Mouse (Mus musculus): ENCODE measurements at regions not wholly inside any gene's neighbourhood (a gene's known extent, or its start where the extent isn't known, plus 50 kb on each side); places are given as distances from the start of the nearest gene placed in this dataset.
"Not testable (repeated sequence)": the region's sequence is repeated elsewhere in the genome, so short reads cannot be mapped to it uniquely, and the experiment has no call there.

- 86% methylated on average over 10 of the region's 10 CpGs for WGBS
- ATAC-seq, result no peak
- no peaks in the 10 kb centered on the region for H3K36me3 ChIP-seq (ENCODE audit: control insufficient read depth, insufficient read depth, low read length)
- no peak overlapping the region for H3K27ac ChIP-seq (ENCODE audit: low read length)
- H3K4me3 ChIP-seq (ENCODE audit: low read length), result no peak overlapping the region
- no peaks in the 10 kb centered on the region for H3K9me3 ChIP-seq (ENCODE audit: control insufficient read depth, low read length)
- H3K27me3 ChIP-seq (replicated peaks; ENCODE audit: control insufficient read depth, insufficient read depth, low read length), result no peaks in the 10 kb centered on the region
- no peak overlapping the region for H3K4me2 ChIP-seq (ENCODE audit: low read depth, low read length)
- H3K4me1 ChIP-seq (ENCODE audit: control insufficient read depth, insufficient read depth, low read length), result no peaks in the 10 kb centered on the region
- H3K9ac ChIP-seq (ENCODE audit: low read depth, low read length), result no peak overlapping the region
Measured at GRCm38 (mm10) chr10:70846281-70847168, 190.8 kb upstream of the Phyhipl start.

DNA sequence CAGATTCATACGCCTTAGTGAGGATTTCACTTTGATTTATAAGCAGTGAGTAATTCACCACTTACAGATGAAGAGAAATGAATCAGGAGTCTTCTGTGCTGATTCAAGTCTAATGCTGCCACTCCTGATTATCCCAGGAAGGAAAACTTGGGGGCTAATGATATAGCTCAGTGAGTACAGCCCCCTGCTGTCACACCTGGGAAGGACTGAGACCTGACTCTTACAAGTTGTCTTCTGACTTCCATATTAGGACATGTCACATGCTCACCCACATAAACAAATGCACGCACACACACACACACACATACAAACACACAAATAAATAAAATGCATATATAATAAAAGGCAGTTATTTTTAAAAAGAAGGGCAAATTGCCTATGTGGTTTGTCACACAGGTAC, 188.1 kb upstream of the Phyhipl start:
- Histone ChIP-seq H3K9me3 (ENCODE audit: control insufficient read depth, low read length) (no peaks in the 10 kb centered on the region), H3K9ac (ENCODE audit: low read depth, low read length) (no peak overlapping the region), H3K4me3 (ENCODE audit: low read length) (no peak overlapping the region), H3K4me1 (ENCODE audit: control insufficient read depth, insufficient read depth, low read length) (no peaks in the 10 kb centered on the region), H3K4me2 (ENCODE audit: low read depth, low read length) (no peak overlapping the region), H3K27ac (ENCODE audit: low read length) (no peak overlapping the region), H3K27me3 (replicated peaks; ENCODE audit: control insufficient read depth, insufficient read depth, low read length) (no peaks in the 10 kb centered on the region), H3K36me3 (ENCODE audit: control insufficient read depth, insufficient read depth, low read length) (no peaks in the 10 kb centered on the region)
- WGBS, result 79% methylated on average over 2 of the region's 2 CpGs
- no peak for ATAC-seq

DNA sequence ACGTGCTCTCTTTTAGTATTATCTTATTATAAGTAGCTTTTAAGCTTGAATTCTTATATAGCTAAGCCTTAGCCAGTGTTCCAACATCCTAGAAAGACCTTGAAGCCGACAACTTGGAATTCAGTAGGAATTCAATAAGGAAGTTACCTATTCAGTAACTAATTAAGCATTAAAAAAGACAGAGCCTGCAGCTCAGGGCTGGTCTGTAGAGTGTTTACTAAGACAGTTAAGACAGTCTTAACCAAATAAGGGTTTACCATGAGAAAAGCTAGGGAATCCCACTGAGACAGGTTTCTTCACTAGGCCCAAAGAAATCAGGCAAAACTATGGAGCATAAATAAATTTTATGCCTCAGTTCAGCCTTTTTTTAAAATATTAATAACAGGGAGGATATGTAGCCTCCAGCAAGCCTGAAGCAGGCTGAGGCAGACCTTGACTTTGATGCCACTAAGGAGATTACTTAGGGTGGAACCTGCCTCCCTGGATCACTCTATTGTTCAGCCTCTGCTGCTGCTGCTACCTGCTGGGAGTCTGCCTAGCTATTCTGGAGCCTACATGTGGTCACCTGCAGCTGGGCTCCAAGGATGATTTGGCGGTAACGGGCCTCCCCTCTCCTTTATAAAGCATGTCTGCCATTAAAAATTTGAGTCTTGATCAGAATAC, 186.5 kb upstream of the Phyhipl start:
- Histone ChIP-seq H3K4me3 (ENCODE audit: low read length) (no peak overlapping the region), H3K27ac (ENCODE audit: low read length) (no peak overlapping the region), H3K9ac (ENCODE audit: low read depth, low read length) (no peak overlapping the region), H3K4me2 (ENCODE audit: low read depth, low read length) (no peak overlapping the region), H3K4me1 (ENCODE audit: control insufficient read depth, insufficient read depth, low read length) (no peaks in the 10 kb centered on the region), H3K9me3 (ENCODE audit: control insufficient read depth, low read length) (no peaks in the 10 kb centered on the region), H3K36me3 (ENCODE audit: control insufficient read depth, insufficient read depth, low read length) (no peaks in the 10 kb centered on the region), H3K27me3 (replicated peaks; ENCODE audit: control insufficient read depth, insufficient read depth, low read length) (no peaks in the 10 kb centered on the region)
- ATAC-seq, result no peak
- 85% methylated on average over 4 of the region's 4 CpGs for WGBS

DNA sequence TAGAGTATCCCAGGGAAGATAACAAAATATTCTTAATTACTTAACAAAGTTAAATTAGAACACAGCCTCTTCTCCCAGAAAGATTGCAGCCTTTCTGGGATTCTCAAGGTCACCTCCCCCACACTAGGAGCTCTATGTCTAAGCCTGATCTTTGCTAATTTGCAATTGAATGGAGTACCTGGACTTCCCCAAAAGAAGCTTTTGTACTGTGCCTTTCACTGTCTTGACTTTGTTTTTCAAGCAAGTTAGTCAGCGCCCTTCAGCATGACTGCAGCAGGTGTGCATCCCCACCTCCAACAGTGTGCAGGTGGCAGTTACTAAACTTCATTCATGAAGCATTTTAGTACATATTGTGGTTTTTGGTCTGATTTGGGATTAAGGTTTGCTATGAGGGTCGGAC, 185.4 kb upstream of the Phyhipl start:
- not testable (repeated sequence) for ATAC-seq; H3K4me1 ChIP-seq (ENCODE audit: control insufficient read depth, insufficient read depth, low read length)
- 96% methylated on average over 2 of the region's 2 CpGs for WGBS

GRCm38 (mm10) chr10:70838147-70838546, 182.4 kb upstream of the Phyhipl start:
- no peak overlapping the region for H3K27ac ChIP-seq (ENCODE audit: low read length)
- no peak for ATAC-seq
- no peaks in the 10 kb centered on the region for H3K36me3 ChIP-seq (ENCODE audit: control insufficient read depth, insufficient read depth, low read length)
- H3K27me3 ChIP-seq (replicated peaks; ENCODE audit: control insufficient read depth, insufficient read depth, low read length), result no peaks in the 10 kb centered on the region
- H3K4me3 ChIP-seq (ENCODE audit: low read length), result no peak overlapping the region
- H3K4me1 ChIP-seq (ENCODE audit: control insufficient read depth, insufficient read depth, low read length), result no peaks in the 10 kb centered on the region
- no peaks in the 10 kb centered on the region for H3K9me3 ChIP-seq (ENCODE audit: control insufficient read depth, low read length)
- no peak overlapping the region for H3K9ac ChIP-seq (ENCODE audit: low read depth, low read length)
- WGBS, result 86% methylated on average over 4 of the region's 4 CpGs
- H3K4me2 ChIP-seq (ENCODE audit: low read depth, low read length), result no peak overlapping the region

More for the DNA sequence above, 185.4 kb upstream of the Phyhipl start:
- H3K9ac ChIP-seq (ENCODE audit: low read depth, low read length); H3K9me3 ChIP-seq (ENCODE audit: control insufficient read depth, low read length); H3K4me2 ChIP-seq (ENCODE audit: low read depth, low read length); H3K36me3 ChIP-seq (ENCODE audit: control insufficient read depth, insufficient read depth, low read length); H3K27me3 ChIP-seq (replicated peaks; ENCODE audit: control insufficient read depth, insufficient read depth, low read length); H3K27ac ChIP-seq (ENCODE audit: low read length); H3K4me3 ChIP-seq (ENCODE audit: low read length): not testable (repeated sequence)

DNA sequence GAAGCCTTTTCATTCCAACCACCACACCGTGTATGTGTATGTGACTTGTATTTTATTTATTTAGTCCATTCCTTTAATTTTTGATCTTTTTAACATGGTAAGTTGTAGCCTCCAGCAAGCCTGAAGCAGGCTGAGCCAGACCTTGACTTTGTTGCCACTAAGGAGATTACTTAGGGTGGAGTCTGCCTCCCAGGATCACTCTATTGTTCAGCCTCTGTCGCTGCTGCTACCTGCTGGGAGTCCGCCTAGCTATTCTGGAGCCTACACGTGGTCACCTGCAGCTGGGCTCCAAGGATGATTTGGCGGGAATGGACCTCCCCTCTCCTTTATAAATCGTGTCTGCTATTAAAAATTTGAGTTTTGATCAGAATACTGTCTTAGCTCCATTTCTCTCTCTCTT, 181.6 kb upstream of the Phyhipl start:
- ATAC-seq, result no peak
- H3K27ac ChIP-seq (ENCODE audit: low read length), result no peak overlapping the region
- 86% methylated on average over 6 of the region's 6 CpGs for WGBS

DNA sequence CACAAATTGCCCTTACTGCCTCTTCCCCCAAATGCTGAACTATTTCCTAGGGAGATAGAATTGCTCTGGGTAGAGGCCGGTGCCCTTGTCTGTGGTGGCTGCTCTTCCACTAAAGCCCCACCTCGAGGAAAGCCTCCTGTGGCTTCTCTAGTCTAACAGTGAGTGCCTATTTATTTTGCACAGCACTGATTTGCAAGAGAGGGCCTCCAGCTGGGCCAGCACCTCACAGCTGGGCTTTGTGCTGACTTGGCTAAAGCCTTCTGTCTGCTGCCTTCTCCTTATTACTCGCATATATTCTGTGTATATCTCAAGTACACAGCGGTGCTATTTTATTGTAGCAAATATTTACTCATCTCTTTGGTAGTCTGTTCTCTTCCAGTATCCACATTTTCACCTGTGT, 176.9 kb upstream of the Phyhipl start:
- Histone ChIP-seq H3K4me1 (ENCODE audit: control insufficient read depth, insufficient read depth, low read length) (no peaks in the 10 kb centered on the region), H3K4me3 (ENCODE audit: low read length) (no peak overlapping the region), H3K4me2 (ENCODE audit: low read depth, low read length) (no peak overlapping the region), H3K9me3 (ENCODE audit: control insufficient read depth, low read length) (no peaks in the 10 kb centered on the region), H3K36me3 (ENCODE audit: control insufficient read depth, insufficient read depth, low read length) (no peaks in the 10 kb centered on the region), H3K27ac (ENCODE audit: low read length) (no peak overlapping the region), H3K27me3 (replicated peaks; ENCODE audit: control insufficient read depth, insufficient read depth, low read length) (no peaks in the 10 kb centered on the region), H3K9ac (ENCODE audit: low read depth, low read length) (no peak overlapping the region)
- ATAC-seq, result no peak
- WGBS, result 33% methylated on average over 4 of the region's 4 CpGs

More for the DNA sequence above, 181.6 kb upstream of the Phyhipl start:
- H3K9ac ChIP-seq (ENCODE audit: low read depth, low read length), result no peak overlapping the region
- no peaks in the 10 kb centered on the region for H3K9me3 ChIP-seq (ENCODE audit: control insufficient read depth, low read length)
- H3K4me2 ChIP-seq (ENCODE audit: low read depth, low read length), result no peak overlapping the region
- no peaks in the 10 kb centered on the region for H3K4me1 ChIP-seq (ENCODE audit: control insufficient read depth, insufficient read depth, low read length)
- no peaks in the 10 kb centered on the region for H3K36me3 ChIP-seq (ENCODE audit: control insufficient read depth, insufficient read depth, low read length)
- no peaks in the 10 kb centered on the region for H3K27me3 ChIP-seq (replicated peaks; ENCODE audit: control insufficient read depth, insufficient read depth, low read length)
- H3K4me3 ChIP-seq (ENCODE audit: low read length), result no peak overlapping the region

DNA sequence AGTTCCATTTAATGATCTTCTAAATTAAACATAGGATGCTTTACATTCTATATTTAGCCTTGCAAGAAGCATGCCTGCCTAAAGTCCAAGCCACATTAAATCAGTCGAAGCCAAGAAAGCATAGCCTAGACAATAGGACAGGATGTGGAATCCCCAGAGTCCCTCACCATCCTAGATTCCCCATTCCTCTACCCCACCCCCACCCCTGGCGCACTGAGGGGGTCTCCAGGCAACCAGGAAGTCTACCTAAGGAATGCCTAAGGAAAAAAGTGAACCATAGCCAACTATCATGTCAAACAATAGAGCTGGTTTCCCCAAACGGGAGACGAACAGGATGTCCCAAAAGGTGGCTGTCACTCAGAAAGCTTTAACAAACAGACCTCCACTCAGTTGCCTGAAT, 172.5 kb upstream of the Phyhipl start:
- no peaks in the 10 kb centered on the region for H3K9me3 ChIP-seq (ENCODE audit: control insufficient read depth, low read length)
- H3K4me3 ChIP-seq (ENCODE audit: low read length), result no peak overlapping the region
- ATAC-seq, result no peak
- H3K9ac ChIP-seq (ENCODE audit: low read depth, low read length), result no peak overlapping the region
- no peaks in the 10 kb centered on the region for H3K36me3 ChIP-seq (ENCODE audit: control insufficient read depth, insufficient read depth, low read length)
- H3K4me2 ChIP-seq (ENCODE audit: low read depth, low read length), result no peak overlapping the region
- WGBS, result 59% methylated on average over 4 of the region's 4 CpGs
- no peaks in the 10 kb centered on the region for H3K4me1 ChIP-seq (ENCODE audit: control insufficient read depth, insufficient read depth, low read length)
- H3K27me3 ChIP-seq (replicated peaks; ENCODE audit: control insufficient read depth, insufficient read depth, low read length), result no peaks in the 10 kb centered on the region
- no peak overlapping the region for H3K27ac ChIP-seq (ENCODE audit: low read length)

DNA sequence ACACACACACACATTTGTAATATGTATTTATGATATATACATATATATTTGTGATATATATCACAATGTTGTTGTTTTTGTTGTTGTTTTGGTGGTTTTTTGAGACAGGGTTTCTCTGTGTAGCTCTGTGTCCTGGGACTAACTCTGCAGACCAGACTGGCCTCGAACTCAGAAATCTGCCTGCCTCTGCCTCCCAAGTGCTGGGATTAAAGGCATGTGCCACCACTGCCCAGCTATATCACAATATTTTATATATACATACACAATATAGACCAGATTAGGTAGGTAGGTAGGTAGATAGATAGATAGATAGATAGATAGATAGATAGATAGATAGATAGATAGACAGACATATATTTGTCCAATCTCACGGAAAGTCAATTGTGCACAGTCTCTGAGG, 171.8 kb upstream of the Phyhipl start:
- ATAC-seq, result not testable (repeated sequence)
- WGBS, result 90% methylated on average over 2 of the region's 2 CpGs

More for the DNA sequence above, 171.8 kb upstream of the Phyhipl start:
- not testable (repeated sequence) for H3K27ac ChIP-seq (ENCODE audit: low read length); H3K36me3 ChIP-seq (ENCODE audit: control insufficient read depth, insufficient read depth, low read length); H3K9me3 ChIP-seq (ENCODE audit: control insufficient read depth, low read length); H3K4me1 ChIP-seq (ENCODE audit: control insufficient read depth, insufficient read depth, low read length); H3K4me2 ChIP-seq (ENCODE audit: low read depth, low read length); H3K4me3 ChIP-seq (ENCODE audit: low read length); H3K9ac ChIP-seq (ENCODE audit: low read depth, low read length); H3K27me3 ChIP-seq (replicated peaks; ENCODE audit: control insufficient read depth, insufficient read depth, low read length)

All from intestine, embryonic 16.5 days (tissue).